In genomic region chr11:75781919-75782318, GRCm38 (mm10) we compare ENCODE assay signal across 9 mouse cellular contexts. TPM values are rescaled to one million over a fixed set of nuclear protein-coding genes. Genes with fewer than 3 reads are reported as not detected.
DNase-seq lines count a peak whose midpoint lies in the region; ATAC-seq and TF ChIP-seq lines count a peak whose summit lies in the region.
"Had no signal": no experiment of that assay in that cellular context is flagged by ENCODE, and none has a peak within 500 bp of the region (broad histone marks: within the 10 kb centered on the region; RNA-seq: fewer than 3 reads in every experiment).

No protein-coding gene starts in this region.

- DNase-seq in left cerebral cortex, adult 18-20 months (ENCODE audit: low spot score in 2 of 2): peak; percentile 64 to 75
- no peak for DNase-seq in left cerebral cortex, adult 11 months (ENCODE audit: low spot score)
- peak; percentile 80 for DNase-seq in brain, embryonic 14.5 days (ENCODE audit: low read depth)
- DNase-seq in forebrain, embryonic 14.5 days (ENCODE audit: low spot score): peak; percentile 78
- peak; percentile 50 to 56 for DNase-seq in left cerebral cortex, postnatal 36 days (ENCODE audit: low spot score in 2 of 2)
- DNase-seq in naive thymus-derived CD4-positive, alpha-beta T cell, adult 2 months (ENCODE audit: low read depth): peak; percentile 79
- peak; percentile 78 for DNase-seq in stomach, postnatal 0 days (ENCODE audit: low spot score)

- WGBS in forebrain, embryonic 14.5 days: 25% methylated on average over 6 of the region's 6 CpGs
- 23% methylated on average over 6 of the region's 6 CpGs for WGBS in hindbrain, embryonic 16.5 days
- 20% methylated on average over 6 of the region's 6 CpGs for WGBS in stomach, postnatal 0 days

- TF ChIP-seq EP300 in stomach, postnatal 0 days (optimal IDR thresholded peaks at IDR 0.05): no peak

- no peaks in the 10 kb centered on the region for H3K4me1 ChIP-seq in forebrain, embryonic 14.5 days (ENCODE audit: control insufficient read depth, insufficient read depth, low read length)
- no peaks in the 10 kb centered on the region for H3K4me1 ChIP-seq in hindbrain, embryonic 16.5 days (ENCODE audit: control insufficient read depth, insufficient read depth, low read depth, low read length)
- no peaks in the 10 kb centered on the region for H3K4me1 ChIP-seq in stomach, postnatal 0 days (replicated peaks; ENCODE audit: control insufficient read depth, insufficient read depth)
- H3K4me1 ChIP-seq: neural tube, embryonic 12.5 days had no signal

- no peaks in the 10 kb centered on the region for H3K27me3 ChIP-seq in forebrain, embryonic 14.5 days (replicated peaks; ENCODE audit: control insufficient read depth, insufficient read depth, low read length)
- no peaks in the 10 kb centered on the region for H3K27me3 ChIP-seq in hindbrain, embryonic 16.5 days (replicated peaks; ENCODE audit: control insufficient read depth, insufficient read depth, low read length)
- no peaks in the 10 kb centered on the region for H3K27me3 ChIP-seq in stomach, postnatal 0 days (ENCODE audit: control insufficient read depth, insufficient read depth, low read length)
- H3K27me3 ChIP-seq: neural tube, embryonic 12.5 days had no signal

- no peak overlapping the region for H3K9ac ChIP-seq in forebrain, embryonic 14.5 days (ENCODE audit: low read length)
- no peak overlapping the region for H3K9ac ChIP-seq in hindbrain, embryonic 16.5 days (ENCODE audit: low read depth, low read length)
- no peak overlapping the region for H3K9ac ChIP-seq in stomach, postnatal 0 days (ENCODE audit: low read length)
- H3K9ac ChIP-seq: neural tube, embryonic 12.5 days had no signal

- ATAC-seq in forebrain, embryonic 14.5 days: peak; percentile 73; the same call in 1 of the 2 replicates
- ATAC-seq in hindbrain, embryonic 16.5 days: peak; percentile 72
- ATAC-seq in stomach, postnatal 0 days (ENCODE audit: low FRiP score, low TSS enrichment): peak; percentile 49; the same call in 1 of the 2 replicates

- H3K9me3 ChIP-seq in forebrain, embryonic 14.5 days (replicated peaks; ENCODE audit: control insufficient read depth, low read length): no peaks in the 10 kb centered on the region
- H3K9me3 ChIP-seq in hindbrain, embryonic 16.5 days (ENCODE audit: control insufficient read depth, low read length): no peaks in the 10 kb centered on the region
- no peaks in the 10 kb centered on the region for H3K9me3 ChIP-seq in stomach, postnatal 0 days (ENCODE audit: control insufficient read depth, low read length)
- H3K9me3 ChIP-seq: neural tube, embryonic 12.5 days had no signal

- TF ChIP-seq CTCF in brain, embryonic 14.5 days (IDR thresholded peaks at IDR 0.05; ENCODE audit: borderline replicate concordance, extremely low read depth, insufficient read depth, insufficient read length): peak; percentile 92
- peak; percentile 98 for TF ChIP-seq CTCF in stomach, postnatal 0 days (IDR thresholded peaks at IDR 0.05; ENCODE audit: low read depth)

- H3K36me3 ChIP-seq in forebrain, embryonic 14.5 days (ENCODE audit: control insufficient read depth, insufficient read depth, low read length): no peaks in the 10 kb centered on the region
- no peaks in the 10 kb centered on the region for H3K36me3 ChIP-seq in hindbrain, embryonic 16.5 days (ENCODE audit: control insufficient read depth, insufficient read depth, low read length)
- H3K36me3 ChIP-seq in stomach, postnatal 0 days (ENCODE audit: control insufficient read depth, insufficient read depth, low read length): no peaks in the 10 kb centered on the region
- H3K36me3 ChIP-seq: neural tube, embryonic 12.5 days had no signal

- intact Hi-C loops in left cerebral cortex, postnatal 36 days (cut with DNase I): loop anchor here (2.0 to 5.0 kb wide), 3 partner anchors 120 to 385 kb away; no protein-coding TSS in a partner anchor

- H3K4me2 ChIP-seq in forebrain, embryonic 14.5 days (ENCODE audit: low read length): no peak overlapping the region
- H3K4me2 ChIP-seq in hindbrain, embryonic 16.5 days (ENCODE audit: low read length): no peak overlapping the region
- H3K4me2 ChIP-seq in stomach, postnatal 0 days (replicated peaks; ENCODE audit: low read depth): no peak overlapping the region
- H3K4me2 ChIP-seq: neural tube, embryonic 12.5 days had no signal

- H3K4me3 ChIP-seq in forebrain, embryonic 14.5 days (ENCODE audit: low read depth, low read length): no peak overlapping the region
- H3K4me3 ChIP-seq in hindbrain, embryonic 16.5 days (ENCODE audit: low read length): no peak overlapping the region
- H3K4me3 ChIP-seq in stomach, postnatal 0 days (ENCODE audit: low read depth, low read length): no peak overlapping the region
- H3K4me3 ChIP-seq: neural tube, embryonic 12.5 days had no signal

- TF ChIP-seq POLR2A in brain, embryonic 14.5 days (IDR thresholded peaks at IDR 0.05; ENCODE audit: borderline replicate concordance, extremely low read depth, insufficient read depth, insufficient read length, poor library complexity, severe bottlenecking): no peak

- no peak overlapping the region for H3K27ac ChIP-seq in forebrain, embryonic 14.5 days (ENCODE audit: low read depth, low read length)
- no peak overlapping the region for H3K27ac ChIP-seq in hindbrain, embryonic 16.5 days (ENCODE audit: low read depth, low read length)
- H3K27ac ChIP-seq in stomach, postnatal 0 days (replicated peaks): no peak overlapping the region
- H3K27ac ChIP-seq: neural tube, embryonic 12.5 days had no signal

RNA-seq across cellular contexts. Expression of gene Doc2b, which starts 13.9 kb away (rescaled TPM):
- total RNA-seq in left cerebral cortex, adult 18-20 months (2021): 10 to 100 TPM; 18.9 to 23.4 TPM
- 4.9 and 9.3 TPM in 2 replicates for polyA plus RNA-seq in brain, embryonic 14.5 days (2012; rRNA removed)
- 1.5 and 1.8 TPM in 2 replicates for polyA plus RNA-seq in forebrain, embryonic 14.5 days (2014; fragmentation: Nextera tagmentation; extraction: Ambion mirVana)
- 3.7 and 4.2 TPM in 2 replicates for polyA plus RNA-seq in hindbrain, embryonic 16.5 days (2015; fragmentation: Nextera tagmentation; extraction: Ambion mirVana)
- 10 to 100 TPM; 14.7 to 25.3 TPM for total RNA-seq in left cerebral cortex, postnatal 36 days (2021)
- polyA plus RNA-seq in stomach, postnatal 0 days (2015; fragmentation: Nextera tagmentation; extraction: Ambion mirVana): 0.65 and 0.75 TPM in 2 replicates

RNA-seq across cellular contexts. Expression of gene Ywhae, which starts 49.2 kb away (rescaled TPM):
- total RNA-seq in left cerebral cortex, adult 18-20 months (2021): 1,000 to 10,000 TPM in 1 of 2 experiments, 100 to 1,000 TPM in 1; 948 to 1,014 TPM
- polyA plus RNA-seq in brain, embryonic 14.5 days (2012; rRNA removed): 994 and 1,239 TPM in 2 replicates
- 1,444 and 1,603 TPM in 2 replicates for polyA plus RNA-seq in forebrain, embryonic 14.5 days (2014; fragmentation: Nextera tagmentation; extraction: Ambion mirVana)
- 1,437 and 1,451 TPM in 2 replicates for polyA plus RNA-seq in hindbrain, embryonic 16.5 days (2015; fragmentation: Nextera tagmentation; extraction: Ambion mirVana)
- total RNA-seq in left cerebral cortex, postnatal 36 days (2021): 100 to 1,000 TPM; 954 to 971 TPM
- polyA plus RNA-seq in stomach, postnatal 0 days (2015; fragmentation: Nextera tagmentation; extraction: Ambion mirVana): 401 and 416 TPM in 2 replicates
